Mouse (Mus musculus) embryonic fibroblast, embryonic 13.5 days (primary cell): ENCODE data around the gene Ccdc185. TPM values are rescaled to one million over a fixed set of nuclear protein-coding genes. Genes with fewer than 3 reads are reported as not detected.

Experiments used
- H3K27ac ChIP-seq: 2 replicates; pipeline ENCODE4 v1.5.1; 2012; ENCODE audit warnings: low read length, control low read depth, inconsistent platforms; ENCODE audit not compliant: insufficient read depth
- H3K4me1 ChIP-seq: 2 replicates; pipeline ENCODE4 v1.6.1; 2011; ENCODE audit warnings: low read length; ENCODE audit not compliant: control insufficient read depth, insufficient read depth
- H3K4me3 ChIP-seq: 2 replicates; pipeline ENCODE4 v1.5.1; 2011; ENCODE audit warnings: mild to moderate bottlenecking, control low read depth, low read length; ENCODE audit not compliant: insufficient read depth
- CTCF ChIP-seq: IDR thresholded peaks from 2 replicates; pipeline ENCODE4 v1.5.1; 2011; ENCODE audit warnings: mild to moderate bottlenecking, control low read depth, low read length, moderate library complexity, borderline replicate concordance; ENCODE audit not compliant: insufficient read depth
- POLR2A ChIP-seq: IDR thresholded peaks from 2 replicates; pipeline ENCODE4 v1.6.1; 2011; ENCODE audit warnings: low read depth, mild to moderate bottlenecking, control low read depth, low read length, moderate library complexity
- polyA plus RNA-seq: library from polyadenylated mRNA; stranded (reverse); fragments of >200 nt; gene quantifications from 2 replicates; pipeline ENCODE4 v1.2.4, GENCODE M21; 2011; ENCODE audit warnings: low read depth; ENCODE audit not compliant: missing spikeins, insufficient read length

Ccdc185 gene
- not detected in 2 replicates for polyA plus RNA-seq

- no peak within 1 kb of the TSS for H3K4me3 ChIP-seq
- H3K4me1 ChIP-seq: no peaks in the 10 kb centered on the region
- H3K27ac ChIP-seq: no peak within 1 kb of the TSS
- TF ChIP-seq CTCF (no peak), POLR2A (no peak)
These were observed at the start of gene Ccdc185 for GRCm38 (mm10) chr1:182749080-182749479. TSS of gene Ccdc185 (minus strand) at chr1:182749180.

GRCm38 (mm10) chr1:182797048-182797447 is 48.1 kb upstream of the Ccdc185 start:
- Histone ChIP-seq H3K27ac (no peak overlapping the region), H3K4me3 (no peak overlapping the region), H3K4me1 (peaks cover 2% of the 10 kb centered on the region; the same call in 1 of the 2 replicates)
- TF ChIP-seq CTCF: no peak
- TF ChIP-seq POLR2A: no peak

GRCm38 (mm10) chr1:182794628-182795027 is 45.6 kb upstream of the Ccdc185 start:
- Histone ChIP-seq H3K4me1 (peaks cover 2% of the 10 kb centered on the region; the same call in 1 of the 2 replicates), H3K27ac (no peak overlapping the region), H3K4me3 (no peak overlapping the region)
- TF ChIP-seq CTCF (no peak), POLR2A (no peak)

GRCm38 (mm10) chr1:182794221-182794620 is 45.2 kb upstream of the Ccdc185 start:
- no peak overlapping the region for H3K4me3 ChIP-seq
- TF ChIP-seq POLR2A (no peak), CTCF (no peak)
- no peak overlapping the region for H3K27ac ChIP-seq
- peaks cover 2% of the 10 kb centered on the region; the same call in 1 of the 2 replicates for H3K4me1 ChIP-seq

GRCm38 (mm10) chr1:182792521-182793071 is 43.6 kb upstream of the Ccdc185 start:
- Histone ChIP-seq H3K4me1 (peaks cover 2% of the 10 kb centered on the region; the same call in 1 of the 2 replicates), H3K4me3 (no peak overlapping the region), H3K27ac (peak overlapping the region; percentile 53)
- no peak for TF ChIP-seq POLR2A
- peak; percentile 70; the same call in 1 of the 2 replicates for TF ChIP-seq CTCF

- no peak overlapping the region for H3K27ac ChIP-seq
- TF ChIP-seq CTCF: no peak
- TF ChIP-seq POLR2A: no peak
- no peak overlapping the region for H3K4me3 ChIP-seq
- peaks cover 2% of the 10 kb centered on the region; the same call in 1 of the 2 replicates for H3K4me1 ChIP-seq
These were observed 39.9 kb upstream of the Ccdc185 start for GRCm38 (mm10) chr1:182788896-182789295.

- no peak overlapping the region for H3K27ac ChIP-seq
- no peak overlapping the region for H3K4me3 ChIP-seq
- TF ChIP-seq POLR2A: no peak
- no peak for TF ChIP-seq CTCF
- peaks cover under 1% of the 10 kb centered on the region; the same call in 1 of the 2 replicates for H3K4me1 ChIP-seq
These were observed 38.0 kb upstream of the Ccdc185 start for GRCm38 (mm10) chr1:182787030-182787429.

GRCm38 (mm10) chr1:182785504-182785903 is 36.5 kb upstream of the Ccdc185 start:
- H3K27ac ChIP-seq: no peak overlapping the region
- TF ChIP-seq CTCF (no peak), POLR2A (no peak)
- no peaks in the 10 kb centered on the region for H3K4me1 ChIP-seq
- H3K4me3 ChIP-seq: no peak overlapping the region

- Histone ChIP-seq H3K4me3 (no peak overlapping the region), H3K4me1 (no peaks in the 10 kb centered on the region), H3K27ac (no peak overlapping the region)
- TF ChIP-seq CTCF (no peak), POLR2A (no peak)
These were observed 35.8 kb upstream of the Ccdc185 start for GRCm38 (mm10) chr1:182784784-182785183.

- TF ChIP-seq CTCF (no peak), POLR2A (no peak)
These were observed 34.8 kb upstream of the Ccdc185 start for GRCm38 (mm10) chr1:182783774-182784173.

More at GRCm38 (mm10) chr1:182783774-182784173, 34.8 kb upstream of the Ccdc185 start:
- no peak overlapping the region for H3K4me3 ChIP-seq
- no peaks in the 10 kb centered on the region for H3K4me1 ChIP-seq
- no peak overlapping the region for H3K27ac ChIP-seq
